Mouse (Mus musculus): ENCODE measurements around the gene Hdac5. TPM values are rescaled to one million over a fixed set of nuclear protein-coding genes. Genes with fewer than 3 reads are reported as not detected.

Hdac5 gene
- polyA plus RNA-seq, 1 experiment from 2014 or later, result 90.3 TPM

DNA sequence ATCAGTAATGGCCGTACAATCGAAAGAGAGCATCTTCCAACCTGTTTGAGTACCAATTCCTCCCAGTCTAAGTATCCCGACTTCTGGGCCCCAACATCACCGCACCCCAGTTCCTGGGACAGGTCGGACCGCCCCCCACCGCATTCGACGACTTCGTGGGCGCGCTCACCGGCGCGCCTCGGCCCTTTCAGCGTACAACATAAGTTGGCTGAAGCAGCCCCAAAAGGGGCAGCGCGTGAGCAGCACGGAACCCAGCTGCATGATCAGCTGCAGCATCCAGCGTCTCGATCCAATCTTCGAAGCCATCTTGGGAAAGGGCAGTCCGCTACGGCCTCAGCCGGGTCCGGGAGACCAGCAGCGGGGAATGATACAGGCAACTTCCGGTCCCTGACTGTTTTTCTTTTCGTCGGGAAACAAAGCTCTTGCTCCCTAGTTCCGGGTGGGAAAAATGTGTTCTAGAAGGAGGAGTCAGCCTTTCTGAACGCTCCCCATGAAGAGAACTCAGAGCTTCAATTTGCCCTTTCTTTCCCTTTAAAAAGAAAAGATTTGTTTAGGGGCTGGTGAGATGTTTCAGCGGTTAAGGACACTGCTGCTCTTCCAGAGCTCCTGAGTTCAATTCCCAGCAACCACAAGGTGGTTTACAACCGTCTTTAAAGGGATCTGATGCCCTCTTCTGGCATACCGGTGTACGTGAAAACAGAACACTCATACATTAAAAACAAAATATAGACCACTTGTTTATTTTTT, 73.8 kb downstream of the Hdac5 start, which contains the start of gene Tmem101:
Gene Tmem101 (minus strand): TSS at position 366 of the 747 bp plus-strand sequence.
- H3K27ac ChIP-seq, result peak within 1 kb of the TSS; percentile 76
- peak within 1 kb of the TSS; percentile 71 for H3K4me3 ChIP-seq
- under 1% methylated on average over 37 of the region's 37 CpGs for WGBS
- no peaks in the 10 kb centered on the region for H3K9me3 ChIP-seq
- H3K27me3 ChIP-seq (replicated peaks), result no peaks in the 10 kb centered on the region
- H3K9ac ChIP-seq, result peak within 1 kb of the TSS; percentile 57
- H3K4me1 ChIP-seq, result peaks cover 12% of the 10 kb centered on the region
- peak; percentile 90 for ATAC-seq (replicated peaks)
- no peaks in the 10 kb centered on the region for H3K36me3 ChIP-seq (replicated peaks)
- peak within 1 kb of the TSS; percentile 95 for H3K4me2 ChIP-seq

DNA sequence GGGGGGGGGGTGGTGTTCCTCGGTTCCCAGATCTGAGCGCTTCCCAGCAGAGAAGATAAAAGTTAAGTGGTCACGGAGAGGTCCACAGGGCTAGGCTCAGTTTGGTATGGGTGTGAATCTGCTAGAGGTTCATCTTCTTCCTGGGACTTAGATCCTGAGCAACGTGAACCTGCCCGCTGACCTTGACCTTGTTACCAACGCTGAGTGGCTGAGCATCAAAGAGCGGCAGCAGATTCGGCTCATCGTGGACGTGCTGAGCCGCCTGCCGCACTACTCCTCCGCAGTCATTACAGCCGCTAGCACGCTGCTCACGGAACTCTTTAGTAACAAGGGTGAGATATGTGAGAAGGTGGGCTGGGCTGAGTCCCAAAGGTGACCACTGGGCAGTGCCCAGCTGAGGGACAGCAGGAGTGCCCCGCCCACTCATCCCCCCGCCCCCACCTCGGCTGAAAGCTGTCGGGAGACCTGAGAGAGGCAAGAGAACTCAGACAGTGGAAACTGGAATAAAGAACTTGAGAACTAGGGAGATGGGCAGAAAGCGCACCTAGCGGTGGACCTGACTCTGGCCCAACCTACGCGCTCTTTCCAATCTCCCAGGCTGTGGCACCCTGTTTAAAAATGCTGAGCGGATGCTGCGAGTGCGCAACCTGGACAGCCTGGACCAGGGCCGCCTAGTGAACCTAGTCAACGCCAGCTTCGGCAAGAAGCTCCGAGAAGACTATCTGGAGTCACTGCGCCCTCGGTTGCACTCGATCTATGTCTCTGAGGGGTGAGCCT, 82.6 kb downstream of the Hdac5 start:
- H3K27ac ChIP-seq, result no peak overlapping the region
- no peak overlapping the region for H3K4me3 ChIP-seq
- 11% methylated on average over 34 of the region's 34 CpGs for WGBS
- H3K9me3 ChIP-seq, result no peaks in the 10 kb centered on the region
- H3K36me3 ChIP-seq (replicated peaks), result no peaks in the 10 kb centered on the region
- H3K4me1 ChIP-seq, result peaks cover 26% of the 10 kb centered on the region; the same call in 1 of the 2 replicates
- 0 out of 2 replicates have a peak overlapping the region, but pooled peaks have one; percentile 3 for H3K4me2 ChIP-seq
- H3K9ac ChIP-seq, result no peak overlapping the region
- H3K27me3 ChIP-seq (replicated peaks), result peaks cover 66% of the 10 kb centered on the region
- ATAC-seq (replicated peaks), result no peak

DNA sequence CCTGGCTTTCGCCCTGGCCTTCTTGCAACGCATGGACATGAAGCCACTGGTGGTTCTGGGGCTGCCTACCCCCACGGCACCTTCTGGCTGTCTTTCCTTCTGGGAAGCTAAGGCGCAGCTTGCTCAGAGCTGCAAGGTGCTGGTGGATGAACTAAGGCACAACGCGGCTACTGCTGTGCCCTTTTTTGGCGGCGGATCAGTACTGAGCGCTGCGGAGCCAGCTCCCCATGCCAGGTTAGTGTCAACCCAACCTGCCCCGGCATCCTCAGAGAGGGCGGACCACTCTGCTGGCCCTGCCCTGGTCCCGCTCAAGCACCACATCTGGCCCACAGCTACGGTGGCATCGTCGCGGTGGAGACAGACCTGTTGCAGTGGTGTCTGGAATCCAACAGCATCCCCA, 83.4 kb downstream of the Hdac5 start:
- Histone ChIP-seq H3K9me3 (no peaks in the 10 kb centered on the region), H3K9ac (0 out of 2 replicates have a peak overlapping the region, but pooled peaks have one; percentile 9), H3K27me3 (replicated peaks) (peaks cover 66% of the 10 kb centered on the region), H3K4me3 (no peak overlapping the region), H3K4me1 (peaks cover 26% of the 10 kb centered on the region; the same call in 1 of the 2 replicates), H3K36me3 (replicated peaks) (no peaks in the 10 kb centered on the region), H3K4me2 (no peak overlapping the region), H3K27ac (no peak overlapping the region)
- WGBS, result 12% methylated on average over 16 of the region's 17 CpGs
- no peak for ATAC-seq (replicated peaks)

DNA sequence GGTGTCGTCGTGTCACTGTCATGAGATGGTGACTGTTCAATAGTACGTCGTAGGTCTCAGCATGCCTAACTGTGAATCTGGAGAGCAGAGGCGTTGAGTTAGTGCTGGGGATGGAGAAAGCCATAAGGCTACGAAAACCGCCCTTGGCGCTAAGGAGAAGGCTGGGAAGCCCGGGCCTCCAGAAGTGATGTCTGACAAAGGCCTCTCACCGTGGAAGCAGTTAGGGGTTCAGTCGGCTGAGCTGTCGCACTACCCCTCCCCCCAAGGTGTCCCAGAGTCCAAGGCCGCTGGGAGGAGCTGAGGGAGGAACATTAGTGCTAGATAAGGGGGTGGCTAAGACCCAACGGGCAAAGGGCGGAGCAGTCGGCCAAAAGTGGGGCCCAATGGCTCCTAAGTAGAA, 84.0 kb downstream of the Hdac5 start:
- peaks cover 66% of the 10 kb centered on the region for H3K27me3 ChIP-seq (replicated peaks)
- no peaks in the 10 kb centered on the region for H3K9me3 ChIP-seq
- no peak overlapping the region for H3K4me2 ChIP-seq
- H3K36me3 ChIP-seq (replicated peaks), result no peaks in the 10 kb centered on the region
- H3K4me3 ChIP-seq, result no peak overlapping the region
- no peak overlapping the region for H3K9ac ChIP-seq
- H3K4me1 ChIP-seq, result peaks cover 26% of the 10 kb centered on the region; the same call in 1 of the 2 replicates
- no peak for ATAC-seq (replicated peaks)
- H3K27ac ChIP-seq, result no peak overlapping the region
- 5% methylated on average over 16 of the region's 16 CpGs for WGBS

DNA sequence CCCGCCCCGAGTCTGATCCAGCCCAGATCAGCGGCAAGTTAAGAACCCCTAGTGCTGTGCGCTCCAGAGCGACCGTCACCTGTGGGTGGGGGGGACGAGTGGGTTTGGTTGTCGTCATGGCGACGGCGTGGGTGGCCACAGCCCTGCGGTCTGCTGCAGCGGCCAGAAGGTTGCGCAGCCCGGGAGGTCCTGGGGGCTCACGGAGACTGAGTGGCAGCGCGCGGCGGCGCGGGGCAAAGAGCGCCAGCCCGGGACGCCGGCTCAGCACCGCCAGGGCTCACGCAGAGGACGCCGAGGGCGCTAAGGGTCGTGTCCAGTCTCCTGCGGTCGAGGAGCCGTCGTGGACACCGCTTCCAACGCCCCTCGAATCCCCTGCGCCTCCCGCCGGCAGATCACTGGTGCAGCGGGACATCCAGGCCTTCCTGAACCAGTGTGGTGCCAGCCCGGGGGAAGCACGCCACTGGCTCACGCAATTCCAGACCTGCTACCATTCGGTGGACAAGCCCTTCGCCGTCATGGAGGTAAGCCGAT, 84.4 kb downstream of the Hdac5 start, which contains the start of gene Nags:
Gene Nags (plus strand): TSS at position 43 of the 531 bp plus-strand sequence.
- no peak within 1 kb of the TSS for H3K27ac ChIP-seq
- H3K4me3 ChIP-seq, result peak within 1 kb of the TSS; percentile 2; the same call in 1 of the 2 replicates
- peaks cover 26% of the 10 kb centered on the region; the same call in 1 of the 2 replicates for H3K4me1 ChIP-seq
- ATAC-seq (replicated peaks), result no peak
- H3K27me3 ChIP-seq (replicated peaks), result peaks cover 66% of the 10 kb centered on the region
- no peaks in the 10 kb centered on the region for H3K36me3 ChIP-seq (replicated peaks)
- 0 out of 2 replicates have a peak within 1 kb of the TSS, but pooled peaks have one; percentile 9 for H3K9ac ChIP-seq
- H3K4me2 ChIP-seq, result peak within 1 kb of the TSS; percentile 36
- H3K9me3 ChIP-seq, result no peaks in the 10 kb centered on the region
- 2% methylated on average over 49 of the region's 50 CpGs for WGBS

DNA sequence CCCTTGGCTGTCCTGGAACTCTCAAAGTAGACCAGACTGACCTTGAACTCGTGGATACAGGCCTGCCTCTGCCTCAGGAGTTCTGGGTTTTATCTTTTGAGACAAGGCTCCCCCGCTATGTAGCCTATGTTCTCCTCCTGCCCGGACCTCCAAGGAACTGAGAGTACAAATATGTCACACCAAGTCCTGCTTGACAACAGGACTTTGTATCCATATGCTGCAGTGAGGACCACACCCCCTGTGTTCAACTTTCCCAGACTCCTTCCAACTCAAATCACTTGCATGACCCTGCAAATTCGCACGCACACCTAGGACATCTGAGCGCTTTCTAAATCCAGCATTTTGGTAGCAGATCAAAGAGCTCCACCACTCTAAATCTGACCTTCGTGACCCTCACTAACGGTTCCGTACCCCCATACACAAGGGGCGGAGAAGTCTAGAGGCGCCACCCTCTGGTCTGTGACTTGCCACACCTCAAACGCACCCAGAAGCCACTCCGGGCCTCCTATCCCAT, 85.0 kb downstream of the Hdac5 start:
- Histone ChIP-seq H3K9ac (no peak overlapping the region), H3K4me3 (0 out of 2 replicates have a peak overlapping the region, but pooled peaks have one; percentile 2), H3K4me1 (peaks cover 26% of the 10 kb centered on the region; the same call in 1 of the 2 replicates), H3K27ac (no peak overlapping the region), H3K36me3 (replicated peaks) (no peaks in the 10 kb centered on the region), H3K27me3 (replicated peaks) (peaks cover 66% of the 10 kb centered on the region), H3K9me3 (no peaks in the 10 kb centered on the region), H3K4me2 (peak overlapping the region; percentile 36)
- no peak for ATAC-seq (replicated peaks)
- WGBS, result 22% methylated on average over 13 of the region's 13 CpGs

Small RNA genes lying within 50 kb of the gene (microRNA-seq; reads per million reads assigned to microRNA genes)
- 1.1 reads per million for gene Mir8101

Other genes with a start within 250 kb of the Hdac5 start
- not detected in 2 replicates for gene Cfap97d1, start 245.9 kb downstream of the Hdac5 start, polyA plus RNA-seq (2015; fragmentation: Nextera tagmentation; extraction: Ambion mirVana)
- gene Dusp3, start 243.2 kb downstream of the Hdac5 start, polyA plus RNA-seq (2015; fragmentation: Nextera tagmentation; extraction: Ambion mirVana), result 21.7 and 22.2 TPM in 2 replicates
- gene Mpp3, start 201.7 kb downstream of the Hdac5 start, polyA plus RNA-seq (2015; fragmentation: Nextera tagmentation; extraction: Ambion mirVana), result 60.1 and 62.9 TPM in 2 replicates
- gene Cd300lg, start 188.7 kb downstream of the Hdac5 start, polyA plus RNA-seq (2015; fragmentation: Nextera tagmentation; extraction: Ambion mirVana), result 0.31 and 0.43 TPM in 2 replicates
- 33.4 and 36.4 TPM in 2 replicates for gene Mpp2, start 141.7 kb downstream of the Hdac5 start, polyA plus RNA-seq (2015; fragmentation: Nextera tagmentation; extraction: Ambion mirVana)
- not detected in 2 replicates for gene Ppy, start 128.8 kb downstream of the Hdac5 start, polyA plus RNA-seq (2015; fragmentation: Nextera tagmentation; extraction: Ambion mirVana)
- not detected in 2 replicates for gene Pyy, start 122.3 kb downstream of the Hdac5 start, polyA plus RNA-seq (2015; fragmentation: Nextera tagmentation; extraction: Ambion mirVana)
- gene Nags, start 84.7 kb downstream of the Hdac5 start, polyA plus RNA-seq (2015; fragmentation: Nextera tagmentation; extraction: Ambion mirVana), result 0.10 and 0.30 TPM in 2 replicates
- gene Tmem101, start 73.8 kb downstream of the Hdac5 start, polyA plus RNA-seq (2015; fragmentation: Nextera tagmentation; extraction: Ambion mirVana), result 45.3 and 46.5 TPM in 2 replicates
- 111 and 118 TPM in 2 replicates for gene Lsm12, start 44.9 kb downstream of the Hdac5 start, polyA plus RNA-seq (2015; fragmentation: Nextera tagmentation; extraction: Ambion mirVana)
- gene G6pc3, start 40.5 kb downstream of the Hdac5 start, polyA plus RNA-seq (2015; fragmentation: Nextera tagmentation; extraction: Ambion mirVana), result 38.6 and 43.3 TPM in 2 replicates
- 2.2 and 2.5 TPM in 2 replicates for gene BC030867, start 18.7 kb upstream of the Hdac5 start, polyA plus RNA-seq (2015; fragmentation: Nextera tagmentation; extraction: Ambion mirVana)
- 0.05 TPM in 1 of 2 replicates, not detected in the other for gene Asb16, start 38.6 kb upstream of the Hdac5 start, polyA plus RNA-seq (2015; fragmentation: Nextera tagmentation; extraction: Ambion mirVana)
- 82.3 and 84.4 TPM in 2 replicates for gene Tmub2, start 54.8 kb upstream of the Hdac5 start, polyA plus RNA-seq (2015; fragmentation: Nextera tagmentation; extraction: Ambion mirVana)
- gene Atxn7l3, start 66.5 kb upstream of the Hdac5 start, polyA plus RNA-seq (2015; fragmentation: Nextera tagmentation; extraction: Ambion mirVana), result 31.6 and 31.8 TPM in 2 replicates
- 82.8 and 83.9 TPM in 2 replicates for gene Ubtf, start 89.6 kb upstream of the Hdac5 start, polyA plus RNA-seq (2015; fragmentation: Nextera tagmentation; extraction: Ambion mirVana)
- 2.9 and 3.8 TPM in 2 replicates for gene Slc4a1, start 136.0 kb upstream of the Hdac5 start, polyA plus RNA-seq (2015; fragmentation: Nextera tagmentation; extraction: Ambion mirVana)
- 160 and 165 TPM in 2 replicates for gene Rundc3a, start 163.2 kb upstream of the Hdac5 start, polyA plus RNA-seq (2015; fragmentation: Nextera tagmentation; extraction: Ambion mirVana)
- gene Slc25a39, start 177.8 kb upstream of the Hdac5 start, polyA plus RNA-seq (2015; fragmentation: Nextera tagmentation; extraction: Ambion mirVana), result 146 and 168 TPM in 2 replicates
- gene Grn, start 200.1 kb upstream of the Hdac5 start, polyA plus RNA-seq (2015; fragmentation: Nextera tagmentation; extraction: Ambion mirVana), result 75.2 and 82.0 TPM in 2 replicates
- gene Fam171a2, start 217.5 kb upstream of the Hdac5 start, polyA plus RNA-seq (2015; fragmentation: Nextera tagmentation; extraction: Ambion mirVana), result 28.7 and 36.4 TPM in 2 replicates
- gene Itga2b, start 240.0 kb upstream of the Hdac5 start, polyA plus RNA-seq (2015; fragmentation: Nextera tagmentation; extraction: Ambion mirVana), result 9.0 TPM in 2 replicates